Mouse (Mus musculus): Measurements from ENCODE around the gene Ndufa11.

DNA sequence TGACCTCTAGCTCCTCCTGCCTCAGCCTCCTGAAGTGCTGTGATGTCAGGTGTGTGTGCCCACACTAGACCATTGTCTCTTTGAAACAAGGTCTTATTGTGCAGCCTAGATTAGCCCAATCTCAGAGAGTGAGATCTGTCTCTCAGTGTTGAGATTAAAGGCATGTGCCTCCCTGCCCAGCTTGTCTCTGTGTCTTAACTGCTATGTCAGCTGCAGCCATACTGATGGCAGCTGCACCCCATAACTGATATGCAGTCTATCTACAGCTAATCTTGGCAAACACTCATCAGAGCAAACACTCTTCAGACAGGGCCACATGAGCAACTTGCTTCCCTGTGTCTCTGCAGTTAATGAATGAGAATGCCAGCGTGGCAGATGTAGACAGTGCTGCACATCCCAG, 11.1 kb upstream of the Ndufa11 start:
- no peak for TF ChIP-seq GATA1 (IDR thresholded peaks at IDR 0.05; ENCODE audit: borderline replicate concordance, low read length)
- no peak for TF ChIP-seq FLI1 (IDR thresholded peaks at IDR 0.05; ENCODE audit: low read length)
